Mouse (Mus musculus) hindbrain, postnatal 0 days (tissue): ENCODE measurements around the gene Ttyh2. TPM values are rescaled to one million over a fixed set of nuclear protein-coding genes. Genes with fewer than 3 reads are reported as not detected.
"Not testable (repeated sequence)": the region's sequence is repeated elsewhere in the genome, so short reads cannot be mapped to it uniquely, and the experiment has no call there.

Experiments used
- ATAC-seq: fragments of 200-750 bp; cut with Nextera tagmentation; 2 replicates; pipeline ENCODE4 v1.8.0; 2017; ENCODE audit warnings: mild to moderate bottlenecking, moderate TSS enrichment, moderate library complexity
- DNase-seq: peaks from one replicate; pipeline ENCODE4 v3.0.0-alpha.2; 2015; ENCODE audit warnings: low spot score
- H3K27ac ChIP-seq: fragments of 300-500 bp; sonication (generic); 2 replicates; pipeline ENCODE4 v1.5.1; 2014; ENCODE audit warnings: mild to moderate bottlenecking
- H3K27me3 ChIP-seq: fragments of 300-500 bp; sonication (generic); 2 replicates; pipeline ENCODE4 v1.6.1; 2014; ENCODE audit warnings: low read length, mixed read lengths; ENCODE audit not compliant: insufficient read depth
- H3K36me3 ChIP-seq: fragments of 300-500 bp; sonication (generic); 2 replicates; pipeline ENCODE4 v1.6.1; 2014; ENCODE audit warnings: low read length, mixed read lengths; ENCODE audit not compliant: insufficient read depth
- H3K4me1 ChIP-seq: fragments of 300-500 bp; sonication (generic); 2 replicates; pipeline ENCODE4 v1.6.1; 2014; ENCODE audit warnings: antibody characterized with exemption, low read length, mixed read lengths; ENCODE audit not compliant: insufficient read depth
- H3K4me2 ChIP-seq: fragments of 300-500 bp; sonication (generic); 2 replicates; pipeline ENCODE4 v1.6.1; 2014; ENCODE audit warnings: low read depth, mild to moderate bottlenecking, low read length, moderate library complexity, mixed read lengths
- H3K4me3 ChIP-seq: fragments of 300-500 bp; sonication (generic); 2 replicates; pipeline ENCODE4 v1.5.1; 2014; ENCODE audit warnings: low read length
- H3K9ac ChIP-seq: fragments of 300-500 bp; sonication (generic); replicated peaks from 2 replicates; pipeline ENCODE4 v1.6.1; 2014; ENCODE audit warnings: mild to moderate bottlenecking, low read length, moderate library complexity, mixed read lengths
- H3K9me3 ChIP-seq: fragments of 300-500 bp; sonication (generic); 2 replicates; pipeline ENCODE4 v1.6.1; 2016; ENCODE audit warnings: low read length, mixed read lengths
- CTCF ChIP-seq: IDR thresholded peaks from 2 replicates; pipeline ENCODE4 v1.5.1; 2016; ENCODE audit warnings: antibody characterized with exemption, control low read depth, low read depth
- WGBS: fragments of 180-500 bp; shearing (Covaris S2); extraction: QIAGEN DNeasy Blood & Tissue Kit; methylation state at CpG from one replicate; pipeline ENCODE4 v1.1.7; 2014; 5-methylcytosine and 5-hydroxymethylcytosine counted together
- polyA plus RNA-seq: library from polyadenylated mRNA; unstranded; fragments of >200 nt; fragmentation: Nextera tagmentation; extraction: Ambion mirVana; gene quantifications from 2 replicates; pipeline ENCODE4 v1.2.1, GENCODE M21; 2015
- total RNA-seq: library from RNA; depleted of rRNA; stranded (reverse); fragments of >200 nt; gene quantifications from 2 replicates; pipeline ENCODE4 v1.2.3, GENCODE M21; 2014

Gene Ttyh2
- total and polyA plus RNA-seq, 2 experiments from 2014 or later: 38.6 to 75.8 TPM

- Histone ChIP-seq H3K4me1 (peaks cover 10% of the 10 kb centered on the region; the same call in 1 of the 2 replicates), H3K36me3 (peaks cover 21% of the 10 kb centered on the region), H3K9ac (no peak overlapping the region), H3K4me3 (no peak overlapping the region), H3K27ac (no peak overlapping the region), H3K9me3 (no peaks in the 10 kb centered on the region), H3K4me2 (no peak overlapping the region), H3K27me3 (no peaks in the 10 kb centered on the region)
- TF ChIP-seq CTCF: no peak
- no peak for DNase-seq
- ATAC-seq: no peak
- WGBS: 55% methylated on average over 15 of the region's 18 CpGs
Measured at GRCm38 (mm10) chr11:114667236-114667931, 7.8 kb upstream of the Ttyh2 start.

DNA sequence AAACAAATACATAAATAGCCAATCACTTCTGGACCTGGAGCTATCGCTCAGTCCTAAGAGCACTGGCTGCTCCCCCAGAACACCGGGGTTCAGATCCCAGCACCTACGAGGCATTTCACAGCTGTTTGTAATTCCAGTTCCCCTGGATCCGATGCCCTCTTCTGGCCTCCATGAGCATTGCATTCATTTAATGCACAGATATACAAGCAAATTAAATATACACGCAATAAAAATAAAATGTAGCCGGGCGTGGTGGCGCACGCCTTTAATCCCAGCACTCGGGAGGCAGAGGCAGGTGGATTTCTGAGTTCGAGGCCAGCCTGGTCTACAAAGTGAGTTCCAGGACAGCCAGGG, 7.3 kb upstream of the Ttyh2 start:
- DNase-seq: peak; percentile 56
- H3K4me3 ChIP-seq, H3K4me2 ChIP-seq, H3K27ac ChIP-seq, ATAC-seq, H3K27me3 ChIP-seq, H3K9ac ChIP-seq, H3K9me3 ChIP-seq: not testable (repeated sequence)
- Histone ChIP-seq H3K4me1 (peaks cover 10% of the 10 kb centered on the region; the same call in 1 of the 2 replicates), H3K36me3 (peaks cover 26% of the 10 kb centered on the region)
- WGBS: 30% methylated on average over 11 of the region's 11 CpGs

- Histone ChIP-seq H3K36me3 (peaks cover 29% of the 10 kb centered on the region), H3K27ac (peak within 1 kb of the TSS; percentile 96), H3K4me1 (peaks cover 10% of the 10 kb centered on the region; the same call in 1 of the 2 replicates), H3K4me2 (peak within 1 kb of the TSS; percentile 92), H3K9me3 (no peaks in the 10 kb centered on the region), H3K4me3 (peak within 1 kb of the TSS; percentile 78), H3K9ac (peak within 1 kb of the TSS; percentile 89), H3K27me3 (no peaks in the 10 kb centered on the region)
- TF ChIP-seq CTCF: peak; percentile 93
- DNase-seq (peak; percentile 98), ATAC-seq (peak; percentile 83)
- WGBS: under 1% methylated on average over 21 of the region's 21 CpGs
Measured at GRCm38 (mm10) chr11:114668301-114668710, 6.9 kb upstream of the Ttyh2 start, which contains the start of gene Rpl38. Rpl38 (plus strand) TSS chr11:114668524.

- H3K9ac ChIP-seq: peak overlapping the region; percentile 89
- H3K4me3 ChIP-seq: peak overlapping the region; percentile 78
- 1% methylated on average over 60 of the region's 60 CpGs for WGBS
- DNase-seq: peak; percentile 93
- ATAC-seq: peak; percentile 84
- H3K9me3 ChIP-seq: no peaks in the 10 kb centered on the region
- peaks cover 10% of the 10 kb centered on the region; the same call in 1 of the 2 replicates for H3K4me1 ChIP-seq
- peaks cover 32% of the 10 kb centered on the region for H3K36me3 ChIP-seq
- H3K4me2 ChIP-seq: peak overlapping the region; percentile 92
- peak; percentile 78 for TF ChIP-seq CTCF
- peak overlapping the region; percentile 96 for H3K27ac ChIP-seq
- H3K27me3 ChIP-seq: no peaks in the 10 kb centered on the region
Measured at GRCm38 (mm10) chr11:114668741-114669623, 6.2 kb upstream of the Ttyh2 start.

- H3K9ac ChIP-seq: peak overlapping the region; percentile 89
- no peak for DNase-seq
- H3K4me1 ChIP-seq: peaks cover 10% of the 10 kb centered on the region; the same call in 1 of the 2 replicates
- 13% methylated on average over 12 of the region's 12 CpGs for WGBS
- no peak for ATAC-seq
- H3K27ac ChIP-seq: peak overlapping the region; percentile 96
- H3K27me3 ChIP-seq: no peaks in the 10 kb centered on the region
- no peak for TF ChIP-seq CTCF
- peak overlapping the region; percentile 78 for H3K4me3 ChIP-seq
- peak overlapping the region; percentile 92 for H3K4me2 ChIP-seq
- peaks cover 32% of the 10 kb centered on the region for H3K36me3 ChIP-seq
- H3K9me3 ChIP-seq: no peaks in the 10 kb centered on the region
Measured at GRCm38 (mm10) chr11:114669651-114670168, 5.5 kb upstream of the Ttyh2 start.

- H3K9ac ChIP-seq: no peak overlapping the region
- no peak overlapping the region for H3K4me3 ChIP-seq
- WGBS: 92% methylated on average over 5 of the region's 5 CpGs
- H3K27ac ChIP-seq: no peak overlapping the region
- no peak for TF ChIP-seq CTCF
- no peak for ATAC-seq
- no peak overlapping the region for H3K4me2 ChIP-seq
- H3K9me3 ChIP-seq: no peaks in the 10 kb centered on the region
- H3K4me1 ChIP-seq: peaks cover 14% of the 10 kb centered on the region; the same call in 1 of the 2 replicates
- DNase-seq: no peak
- H3K27me3 ChIP-seq: no peaks in the 10 kb centered on the region
- peaks cover 32% of the 10 kb centered on the region for H3K36me3 ChIP-seq
Measured at GRCm38 (mm10) chr11:114671147-114671546, 4.1 kb upstream of the Ttyh2 start.
